Mouse (Mus musculus): ENCODE measurements around the gene Gm49337.

GRCm38 (mm10) chr4:116141736-116142135, 31.4 kb upstream of the Gm49337 start:
- TF ChIP-seq CTCF (IDR thresholded peaks at IDR 0.05; ENCODE audit: borderline replicate concordance, insufficient read depth, low read length) (no peak), POLR2A (IDR thresholded peaks at IDR 0.05; ENCODE audit: low read depth, low read length) (no peak)

All from embryonic fibroblast, embryonic 13.5 days (primary cell).